Mouse (Mus musculus): ENCODE data around the gene B3gnt5. TPM values are rescaled to one million over a fixed set of nuclear protein-coding genes. Genes with fewer than 3 reads are reported as not detected.

B3gnt5 gene
- polyA plus RNA-seq (2012; rRNA removed) = 4.2 and 6.2 TPM in 2 replicates

GRCm38 (mm10) chr16:19760074-19760473 is at the start of gene B3gnt5:
Gene B3gnt5, plus strand, starts transcription at chr16:19760208.

Other genes starting within 250 kb of the B3gnt5 start
- not detected in 2 replicates for gene Olfr167, start 237.9 kb upstream of the B3gnt5 start, polyA plus RNA-seq (2012; rRNA removed)
- not detected in 2 replicates for gene Olfr168, start 224.7 kb upstream of the B3gnt5 start, polyA plus RNA-seq (2012; rRNA removed)
- gene Olfr169, start 188.4 kb upstream of the B3gnt5 start, polyA plus RNA-seq (2012; rRNA removed) = not detected in 2 replicates
- not detected in 2 replicates for gene Olfr170, start 148.3 kb upstream of the B3gnt5 start, polyA plus RNA-seq (2012; rRNA removed)
- gene Olfr171, start 130.3 kb upstream of the B3gnt5 start, polyA plus RNA-seq (2012; rRNA removed) = not detected in 2 replicates
- not detected in 2 replicates for gene Lamp3, start 53.8 kb upstream of the B3gnt5 start, polyA plus RNA-seq (2012; rRNA removed)
- gene Klhl6, start 222.8 kb downstream of the B3gnt5 start, polyA plus RNA-seq (2012; rRNA removed) = 0.85 and 1.2 TPM in 2 replicates